Mouse (Mus musculus) ES-E14 (cell line): Measurements from ENCODE around the gene Mcm3ap. TPM values are rescaled to one million over a fixed set of nuclear protein-coding genes. Genes with fewer than 3 reads are reported as not detected.

Source experiments
- DNase-seq: peaks from one replicate; pipeline ENCODE4 v3.0.0-alpha.2; 2013; ENCODE audit warnings: low read depth, low spot score
- H3K27ac ChIP-seq: 2 replicates; pipeline ENCODE4 v1.5.1; 2012; ENCODE audit warnings: low read depth, mild to moderate bottlenecking, low read length, moderate library complexity, mixed read lengths; ENCODE audit not compliant: poor library complexity, insufficient read depth, severe bottlenecking
- H3K36me3 ChIP-seq: 2 replicates; pipeline ENCODE4 v1.6.1; 2012; ENCODE audit warnings: mild to moderate bottlenecking, low read length, moderate library complexity, mixed read lengths; ENCODE audit not compliant: control insufficient read depth, poor library complexity, insufficient read depth, severe bottlenecking
- H3K4me1 ChIP-seq, 2 experiments: fragments of 150-350 bp in 1 of 2; sonication (generic) in 1 of 2; 2 replicates each; pipeline ENCODE4 v1.6.1; 2012; ENCODE audit warnings: low read length in 2 of 2, mild to moderate bottlenecking in 1 of 2, mixed read lengths in 1 of 2; ENCODE audit not compliant: control insufficient read depth in 2 of 2, insufficient read depth in 2 of 2, poor library complexity in 1 of 2
- H3K4me3 ChIP-seq, 2 experiments: fragments of 150-350 bp in 1 of 2; sonication (generic) in 1 of 2; 2 replicates each; pipeline ENCODE4 v1.5.1; 2012; ENCODE audit warnings: low read length in 2 of 2, low read depth in 1 of 2, mild to moderate bottlenecking in 1 of 2, mixed read lengths in 1 of 2; ENCODE audit not compliant: insufficient read depth in 1 of 2, poor library complexity in 1 of 2, severe bottlenecking in 1 of 2
- H3K9ac ChIP-seq: 2 replicates; pipeline ENCODE4 v1.6.1; 2012; ENCODE audit warnings: low read depth, mild to moderate bottlenecking, low read length, mixed read lengths; ENCODE audit not compliant: poor library complexity, insufficient read depth, severe bottlenecking
- H3K9me3 ChIP-seq: fragments of 150-350 bp; sonication (generic); 2 replicates; pipeline ENCODE4 v1.6.1; 2012; ENCODE audit warnings: low read depth, mild to moderate bottlenecking, low read length; ENCODE audit not compliant: control insufficient read depth, insufficient read depth
- CHD2 ChIP-seq: IDR thresholded peaks from 2 replicates; pipeline ENCODE4 v1.6.1; 2014; ENCODE audit warnings: mild to moderate bottlenecking, low read depth, low read length, inconsistent platforms
- HCFC1 ChIP-seq: IDR thresholded peaks from 2 replicates; pipeline ENCODE4 v1.6.1; 2012; ENCODE audit warnings: low read length, inconsistent platforms, borderline replicate concordance; ENCODE audit not compliant: insufficient read depth
- MAFK ChIP-seq: IDR thresholded peaks from 2 replicates; pipeline ENCODE4 v1.6.1; 2014; ENCODE audit warnings: mild to moderate bottlenecking, low read depth, low read length, inconsistent platforms; ENCODE audit not compliant: insufficient read depth
- ZC3H11A ChIP-seq: IDR thresholded peaks from 2 replicates; pipeline ENCODE4 v1.6.1; 2012; ENCODE audit warnings: low read depth, mild to moderate bottlenecking, inconsistent platforms, low read length, borderline replicate concordance
- ZNF384 ChIP-seq: IDR thresholded peaks from 2 replicates; pipeline ENCODE4 v1.6.1; 2012; ENCODE audit warnings: low read depth, low read length, inconsistent platforms
- in situ Hi-C, 2 experiments: fragments of 600-800 bp; cut with MboI; formaldehyde crosslinking; loops; one replicate each; pipeline ENCODE4 v1.15.1; 2025; ENCODE audit warnings: low sequenced_read_pairs in 2 of 2, inconsistent platforms in 1 of 2; ENCODE audit not compliant: unreplicated experiment in 2 of 2
- total RNA-seq: library from RNA; depleted of rRNA; stranded (reverse); fragments of 300-350 nt; gene quantifications from 2 replicates; pipeline ENCODE4 v1.2.3, GENCODE M21; 2012; rRNA removed

The Mcm3ap gene
- total RNA-seq, 1 experiment: 94.6 TPM

DNA sequence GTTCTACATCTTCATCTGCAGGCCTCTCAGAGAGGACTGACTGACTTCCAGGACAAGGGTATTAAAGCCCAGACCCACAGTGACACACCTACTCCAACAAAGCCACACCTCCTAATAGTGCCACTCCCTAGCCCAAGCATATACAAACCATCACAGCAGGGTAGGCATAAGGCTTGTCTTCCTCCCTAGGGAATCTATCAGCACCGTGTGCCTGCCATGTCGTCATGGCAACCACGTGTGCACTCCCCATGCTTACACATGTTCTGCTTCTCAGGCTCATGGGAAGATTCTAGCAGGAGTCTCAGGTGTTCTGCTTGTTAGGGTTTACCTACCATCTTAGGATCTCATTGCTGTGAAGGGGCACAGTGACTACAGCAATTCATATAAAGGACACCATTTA is 82.8 kb downstream of the Mcm3ap start:
- TF ChIP-seq HCFC1 (no peak), CHD2 (no peak), ZC3H11A (no peak), ZNF384 (no peak), MAFK (no peak)
- H3K4me1 ChIP-seq: no peaks in the 10 kb centered on the region
- H3K36me3 ChIP-seq: peaks cover 73% of the 10 kb centered on the region
- in situ Hi-C loops: loop anchor here (5.0 to 10.0 kb wide), 2 partner anchors 181 to 183 kb away; no protein-coding TSS in a partner anchor
- H3K4me3 ChIP-seq: no peak overlapping the region
- no peak for DNase-seq
- H3K9ac ChIP-seq: no peak overlapping the region
- no peaks in the 10 kb centered on the region for H3K9me3 ChIP-seq
- H3K27ac ChIP-seq: no peak overlapping the region; the same call in 1 of the 2 replicates

DNA sequence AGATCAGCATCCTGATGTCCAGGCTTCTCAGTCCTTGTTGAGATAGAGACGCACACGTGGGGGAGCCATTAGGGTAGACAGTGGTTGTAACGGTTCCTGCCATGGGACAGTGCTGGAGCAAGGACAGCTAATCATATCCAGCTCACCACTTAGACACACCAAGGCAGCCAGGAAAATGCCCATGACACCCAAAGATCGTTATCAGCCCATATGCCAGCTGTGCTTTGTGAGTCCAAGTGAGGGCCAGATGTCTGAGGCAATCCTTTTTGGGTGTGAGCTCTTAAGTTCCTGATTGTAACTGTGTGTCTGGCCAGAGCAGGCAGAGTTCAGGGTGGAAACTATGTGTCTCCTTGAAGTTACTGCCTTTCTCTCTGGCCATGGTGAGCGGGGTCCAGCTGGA is 85.3 kb downstream of the Mcm3ap start:
- Histone ChIP-seq H3K4me3 (no peak overlapping the region), H3K9ac (no peak overlapping the region), H3K4me1 (no peaks in the 10 kb centered on the region), H3K9me3 (no peaks in the 10 kb centered on the region), H3K27ac (no peak overlapping the region), H3K36me3 (peaks cover 55% of the 10 kb centered on the region)
- TF ChIP-seq MAFK (no peak), ZNF384 (no peak), HCFC1 (no peak), CHD2 (no peak), ZC3H11A (no peak)
- DNase-seq: no peak
- in situ Hi-C loops: loop anchor here (5.0 to 10.0 kb wide), 2 partner anchors 178 to 181 kb away; no protein-coding TSS in a partner anchor

DNA sequence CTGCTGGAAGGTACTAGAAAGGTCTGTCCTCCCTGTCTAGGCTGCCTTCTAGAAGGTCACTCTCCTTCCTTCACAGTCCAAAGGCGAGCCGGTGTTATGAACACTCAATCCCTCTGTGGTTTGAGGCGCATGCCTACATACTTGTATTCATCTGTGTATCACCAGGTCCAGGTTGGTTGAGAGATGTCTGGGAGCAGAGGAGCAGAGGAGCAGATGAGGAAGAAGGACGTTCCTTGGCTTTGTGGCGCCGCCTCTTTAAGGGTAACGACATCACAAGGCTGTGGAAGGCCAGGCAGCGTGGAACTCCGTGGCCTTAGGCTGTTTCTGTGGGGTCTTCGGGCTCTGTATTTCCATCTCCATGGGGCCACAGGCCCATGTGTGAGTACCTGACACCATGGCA is 93.2 kb downstream of the Mcm3ap start, which contains the start of gene Spatc1l:
Gene Spatc1l (plus strand): TSS at position 301 of the 400 bp plus-strand sequence.
- Histone ChIP-seq H3K4me1 (no peaks in the 10 kb centered on the region), H3K27ac (peak within 1 kb of the TSS; percentile 23; the same call in 1 of the 2 replicates), H3K36me3 (no peaks in the 10 kb centered on the region), H3K9me3 (no peaks in the 10 kb centered on the region), H3K9ac (no peak within 1 kb of the TSS), H3K4me3 (no peak within 1 kb of the TSS)
- no peak for DNase-seq
- in situ Hi-C loops: no loop called here
- TF ChIP-seq HCFC1 (no peak), MAFK (no peak), ZNF384 (no peak), ZC3H11A (no peak), CHD2 (no peak)

Other genes with a start within 250 kb of the Mcm3ap start
- 15.1 and 21.5 TPM in 2 replicates for gene Prmt2, start 231.1 kb upstream of the Mcm3ap start, total RNA-seq
- gene S100b, start 215.1 kb upstream of the Mcm3ap start, total RNA-seq: not detected in 2 replicates
- gene Dip2a, start 123.6 kb upstream of the Mcm3ap start, total RNA-seq: 9.0 and 9.6 TPM in 2 replicates
- not detected in 2 replicates for gene AC141477.1, start 28.5 kb upstream of the Mcm3ap start, total RNA-seq
- gene Pcnt, start 26.1 kb upstream of the Mcm3ap start, total RNA-seq: 107 and 142 TPM in 2 replicates
- 0.32 and 0.36 TPM in 2 replicates for gene 2610028H24Rik, start 19.8 kb upstream of the Mcm3ap start, total RNA-seq
- 3.6 and 4.6 TPM in 2 replicates for gene Ybey, start 187 bp downstream of the Mcm3ap start, total RNA-seq
- 35.6 and 47.2 TPM in 2 replicates for gene Lss, start 62.7 kb downstream of the Mcm3ap start, total RNA-seq
- gene Spatc1l, start 93.3 kb downstream of the Mcm3ap start, total RNA-seq: not detected in 2 replicates
- gene Ftcd, start 106.7 kb downstream of the Mcm3ap start, total RNA-seq: 0.16 TPM in 1 of 2 replicates, not detected in the other
- gene Col6a2, start 154.7 kb downstream of the Mcm3ap start, total RNA-seq: 1.2 and 1.3 TPM in 2 replicates